ENCODE assay signal across 29 mouse cellular contexts in genomic region chr7:24348896-24349295, GRCm38 (mm10). TPM values are rescaled to one million over a fixed set of nuclear protein-coding genes. Genes with fewer than 3 reads are reported as not detected.
DNase-seq lines count a peak whose midpoint lies in the region; ATAC-seq and TF ChIP-seq lines count a peak whose summit lies in the region.
"Had no signal": no experiment of that assay in that cellular context is flagged by ENCODE, and none has a peak within 500 bp of the region (broad histone marks: within the 10 kb centered on the region; RNA-seq: fewer than 3 reads in every experiment).

Gene Lypd5 (plus strand): TSS chr7:24349196.

- H3K27me3 ChIP-seq in hindbrain, embryonic 13.5 days: 0 out of 2 replicates have a peak, but pooled peaks cover 8% of the 10 kb centered on the region
- no peaks in the 10 kb centered on the region for H3K27me3 ChIP-seq in hindbrain, embryonic 16.5 days (replicated peaks; ENCODE audit: control insufficient read depth, insufficient read depth, low read length)
- H3K27me3 ChIP-seq in neural tube, embryonic 14.5 days (ENCODE audit: control insufficient read depth, insufficient read depth, low read length): no peaks in the 10 kb centered on the region
- H3K27me3 ChIP-seq in stomach, postnatal 0 days (ENCODE audit: control insufficient read depth, insufficient read depth, low read length): no peaks in the 10 kb centered on the region
- H3K27me3 ChIP-seq: forebrain, embryonic 15.5 days; heart, embryonic 15.5 days had no signal

- H3K9me3 ChIP-seq in hindbrain, embryonic 13.5 days: no peaks in the 10 kb centered on the region
- H3K9me3 ChIP-seq in hindbrain, embryonic 16.5 days (ENCODE audit: control insufficient read depth, low read length): no peaks in the 10 kb centered on the region
- no peaks in the 10 kb centered on the region for H3K9me3 ChIP-seq in neural tube, embryonic 14.5 days (ENCODE audit: control insufficient read depth, low read length)
- H3K9me3 ChIP-seq in stomach, postnatal 0 days (ENCODE audit: control insufficient read depth, low read length): no peaks in the 10 kb centered on the region
- H3K9me3 ChIP-seq: forebrain, embryonic 15.5 days; heart, embryonic 15.5 days had no signal

- H3K27ac ChIP-seq in hindbrain, embryonic 13.5 days: no peak within 1 kb of the TSS
- H3K27ac ChIP-seq in hindbrain, embryonic 16.5 days (ENCODE audit: low read depth, low read length): no peak within 1 kb of the TSS
- H3K27ac ChIP-seq in neural tube, embryonic 14.5 days (ENCODE audit: low read depth, low read length): no peak within 1 kb of the TSS
- H3K27ac ChIP-seq in stomach, postnatal 0 days (replicated peaks): 0 out of 2 replicates have a peak within 1 kb of the TSS, but pooled peaks have one; percentile 45
- H3K27ac ChIP-seq: forebrain, embryonic 12.5 days; forebrain, embryonic 15.5 days; gastrocnemius, adult 2 months; heart, embryonic 15.5 days; hindbrain, embryonic 10.5 days; hindbrain, embryonic 14.5 days had no signal

- H3K36me3 ChIP-seq in hindbrain, embryonic 13.5 days: no peaks in the 10 kb centered on the region
- H3K36me3 ChIP-seq in hindbrain, embryonic 16.5 days (ENCODE audit: control insufficient read depth, insufficient read depth, low read length): no peaks in the 10 kb centered on the region
- H3K36me3 ChIP-seq in neural tube, embryonic 14.5 days (ENCODE audit: control insufficient read depth, insufficient read depth, low read length): no peaks in the 10 kb centered on the region
- H3K36me3 ChIP-seq in stomach, postnatal 0 days (ENCODE audit: control insufficient read depth, insufficient read depth, low read length): no peaks in the 10 kb centered on the region
- H3K36me3 ChIP-seq: forebrain, embryonic 12.5 days; forebrain, embryonic 15.5 days; heart, embryonic 15.5 days; hindbrain, embryonic 10.5 days had no signal

- H3K9ac ChIP-seq in hindbrain, embryonic 13.5 days: peak within 1 kb of the TSS; percentile 1; the same call in 1 of the 2 replicates
- H3K9ac ChIP-seq in hindbrain, embryonic 16.5 days (ENCODE audit: low read depth, low read length): no peak within 1 kb of the TSS
- H3K9ac ChIP-seq in neural tube, embryonic 14.5 days (replicated peaks; ENCODE audit: low read depth, low read length): 0 out of 2 replicates have a peak within 1 kb of the TSS, but pooled peaks have one; percentile 11
- no peak within 1 kb of the TSS for H3K9ac ChIP-seq in stomach, postnatal 0 days (ENCODE audit: low read length)
- H3K9ac ChIP-seq: forebrain, embryonic 12.5 days; forebrain, embryonic 15.5 days; heart, embryonic 15.5 days; hindbrain, embryonic 14.5 days had no signal

- TF ChIP-seq EP300 in stomach, postnatal 0 days (optimal IDR thresholded peaks at IDR 0.05): no peak

- H3K4me3 ChIP-seq in hindbrain, embryonic 13.5 days: no peak within 1 kb of the TSS
- no peak within 1 kb of the TSS for H3K4me3 ChIP-seq in hindbrain, embryonic 16.5 days (ENCODE audit: low read length)
- H3K4me3 ChIP-seq in neural tube, embryonic 14.5 days (ENCODE audit: low read depth, low read length): no peak within 1 kb of the TSS
- H3K4me3 ChIP-seq in stomach, postnatal 0 days (ENCODE audit: low read depth, low read length): no peak within 1 kb of the TSS; the same call in 1 of the 2 replicates
- H3K4me3 ChIP-seq: forebrain, embryonic 12.5 days; forebrain, embryonic 15.5 days; gastrocnemius, adult 2 months; heart, embryonic 15.5 days; hindbrain, embryonic 10.5 days had no signal

- ATAC-seq in hindbrain, embryonic 13.5 days (ENCODE audit: low FRiP score): no peak
- ATAC-seq in hindbrain, embryonic 16.5 days: no peak
- no peak for ATAC-seq in neural tube, embryonic 14.5 days (ENCODE audit: low read depth)
- peak; percentile 26; the same call in 1 of the 2 replicates for ATAC-seq in stomach, postnatal 0 days (ENCODE audit: low FRiP score, low TSS enrichment)
- ATAC-seq: forebrain, embryonic 15.5 days; intestine, postnatal 0 days had no signal

- 61% methylated on average over 6 of the region's 6 CpGs for WGBS in hindbrain, embryonic 13.5 days
- WGBS in hindbrain, embryonic 16.5 days: 45% methylated on average over 6 of the region's 6 CpGs
- whole genome bisulfite sequencing in neural tube, embryonic 14.5 days: 49% methylated on average over 6 of the region's 6 CpGs
- WGBS in stomach, postnatal 0 days: 40% methylated on average over 6 of the region's 6 CpGs

- no peak within 1 kb of the TSS for H3K4me2 ChIP-seq in hindbrain, embryonic 13.5 days
- H3K4me2 ChIP-seq in hindbrain, embryonic 16.5 days (ENCODE audit: low read length): no peak within 1 kb of the TSS
- no peak within 1 kb of the TSS for H3K4me2 ChIP-seq in neural tube, embryonic 14.5 days (ENCODE audit: low read depth, low read length)
- no peak within 1 kb of the TSS for H3K4me2 ChIP-seq in stomach, postnatal 0 days (replicated peaks; ENCODE audit: low read depth)
- H3K4me2 ChIP-seq: forebrain, embryonic 12.5 days; forebrain, embryonic 15.5 days; heart, embryonic 11.5 days; heart, embryonic 15.5 days; hindbrain, embryonic 14.5 days had no signal

- DNase-seq in neural tube, embryonic 10.5 days (ENCODE audit: extremely low spot score, low spot score): no peak
- DNase-seq in stomach, postnatal 0 days (ENCODE audit: low spot score): no peak
- DNase-seq in frontal cortex, postnatal 25 days (ENCODE audit: low spot score in 2 of 2): no peak
- DNase-seq: adrenal gland, adult 2 months; adrenal gland, postnatal 14 days; B cell, adult 2 months; cerebellum, adult 11 months; cerebellum, adult 8-10 months; cerebellum, postnatal 10 days; cerebellum, postnatal 36 days; embryo, embryonic 11 days; gastrocnemius, adult 2 months; gastrocnemius, postnatal 14 days; heart, adult 11 months; heart, postnatal 10 days; heart, postnatal 36 days had no signal

- H3K4me1 ChIP-seq in hindbrain, embryonic 13.5 days (replicated peaks): no peaks in the 10 kb centered on the region
- no peaks in the 10 kb centered on the region for H3K4me1 ChIP-seq in hindbrain, embryonic 16.5 days (ENCODE audit: control insufficient read depth, insufficient read depth, low read depth, low read length)
- H3K4me1 ChIP-seq in neural tube, embryonic 14.5 days (ENCODE audit: control insufficient read depth, insufficient read depth, low read length): no peaks in the 10 kb centered on the region
- H3K4me1 ChIP-seq in stomach, postnatal 0 days (replicated peaks; ENCODE audit: control insufficient read depth, insufficient read depth): no peaks in the 10 kb centered on the region
- H3K4me1 ChIP-seq: forebrain, embryonic 12.5 days; forebrain, embryonic 15.5 days; heart, embryonic 15.5 days; hindbrain, embryonic 10.5 days had no signal

- TF ChIP-seq CTCF in stomach, postnatal 0 days (IDR thresholded peaks at IDR 0.05; ENCODE audit: low read depth): no peak

RNA-seq across cellular contexts. Expression of gene Lypd5, which starts in this region (rescaled TPM):
- polyA plus RNA-seq in hindbrain, embryonic 13.5 days (2015; fragmentation: Nextera tagmentation; extraction: Ambion mirVana): not detected in 2 replicates
- polyA plus RNA-seq in hindbrain, embryonic 16.5 days (2015; fragmentation: Nextera tagmentation; extraction: Ambion mirVana): not detected in 2 replicates
- polyA plus RNA-seq in neural tube, embryonic 14.5 days (2014; fragmentation: Nextera tagmentation; extraction: Ambion mirVana): not detected in 2 replicates
- 196 and 201 TPM in 2 replicates for polyA plus RNA-seq in stomach, postnatal 0 days (2015; fragmentation: Nextera tagmentation; extraction: Ambion mirVana)
- polyA plus RNA-seq: adrenal gland, adult 2 months; cortical plate, adult 2 months; embryonic facial prominence, embryonic 11.5 days; forebrain, embryonic 12.5 days; forebrain, embryonic 15.5 days; heart, embryonic 11.5 days; hindbrain, embryonic 10.5 days; hindbrain, embryonic 14.5 days; intestine, embryonic 14.5 days; intestine, postnatal 0 days had no signal

Comparison
In these comparisons a context has a peak if more than half of its experiments do, and no peak if none do; other contexts are left out.
1. RNA of gene Lypd5 (polyA plus RNA-seq): 196 to 201 TPM in stomach, postnatal 0 days; not detected in hindbrain, embryonic 16.5 days, not detected in hindbrain, embryonic 13.5 days and not detected in neural tube, embryonic 14.5 days; every median in the first group is over 100 times any median in the second.
2. H3K9ac ChIP-seq: peak in hindbrain, embryonic 13.5 days (single experiment) and neural tube, embryonic 14.5 days (single experiment); none in hindbrain, embryonic 16.5 days (single experiment) and stomach, postnatal 0 days (single experiment).